Mouse (Mus musculus) midbrain, embryonic 12.5 days (tissue): ENCODE measurements around the gene Adrb1. TPM values are rescaled to one million over a fixed set of nuclear protein-coding genes. Genes with fewer than 3 reads are reported as not detected.

Experiments
- ATAC-seq: fragments of 200-750 bp; cut with Nextera tagmentation; 2 replicates; pipeline ENCODE4 v1.8.0; 2017; ENCODE audit warnings: low read depth, moderate TSS enrichment, moderate library complexity; ENCODE audit not compliant: low FRiP score
- H3K27ac ChIP-seq: fragments of 300-500 bp; sonication (generic); replicated peaks from 2 replicates; pipeline ENCODE4 v1.5.1; 2016; ENCODE audit warnings: mild to moderate bottlenecking
- H3K27me3 ChIP-seq: fragments of 300-500 bp; sonication (generic); 2 replicates; pipeline ENCODE4 v1.6.1; 2016; ENCODE audit warnings: mild to moderate bottlenecking
- H3K36me3 ChIP-seq: fragments of 300-500 bp; sonication (generic); 2 replicates; pipeline ENCODE4 v1.6.1; 2016
- H3K4me1 ChIP-seq: fragments of 300-500 bp; sonication (generic); 2 replicates; pipeline ENCODE4 v1.6.1; 2016
- H3K4me2 ChIP-seq: fragments of 300-500 bp; sonication (generic); replicated peaks from 2 replicates; pipeline ENCODE4 v1.6.1; 2016; ENCODE audit warnings: mild to moderate bottlenecking, moderate library complexity
- H3K4me3 ChIP-seq: fragments of 300-500 bp; sonication (generic); 2 replicates; pipeline ENCODE4 v1.5.1; 2016; ENCODE audit warnings: mild to moderate bottlenecking
- H3K9ac ChIP-seq: fragments of 300-500 bp; sonication (generic); replicated peaks from 2 replicates; pipeline ENCODE4 v1.6.1; 2016; ENCODE audit warnings: mild to moderate bottlenecking, moderate library complexity
- H3K9me3 ChIP-seq: fragments of 300-500 bp; sonication (generic); 2 replicates; pipeline ENCODE4 v1.6.1; 2016; ENCODE audit warnings: mild to moderate bottlenecking
- WGBS: fragments of 180-500 bp; shearing (Covaris S2); methylation state at CpG from one replicate; pipeline ENCODE4 v1.1.7; 2016; 5-methylcytosine and 5-hydroxymethylcytosine counted together
- polyA plus RNA-seq: library from polyadenylated mRNA; unstranded; fragments of >200 nt; fragmentation: Nextera tagmentation; extraction: Ambion mirVana; gene quantifications from 2 replicates; pipeline ENCODE4 v1.2.1, GENCODE M21; 2016

Adrb1 gene
- polyA plus RNA-seq, 1 experiment from 2014 or later, result 0.46 TPM

- H3K9me3 ChIP-seq, result no peaks in the 10 kb centered on the region
- 92% methylated on average over 8 of the region's 8 CpGs for WGBS
- no peaks in the 10 kb centered on the region for H3K4me1 ChIP-seq
- peaks cover 6% of the 10 kb centered on the region for H3K27me3 ChIP-seq
- H3K9ac ChIP-seq, result no peak overlapping the region
- H3K4me3 ChIP-seq, result no peak overlapping the region
- no peak for ATAC-seq
- no peak overlapping the region for H3K27ac ChIP-seq
- H3K4me2 ChIP-seq, result no peak overlapping the region
- no peaks in the 10 kb centered on the region for H3K36me3 ChIP-seq
Measured at GRCm38 (mm10) chr19:56760306-56760940, 38.4 kb downstream of the Adrb1 start.

- ATAC-seq, result no peak
- Histone ChIP-seq H3K4me2 (no peak overlapping the region), H3K27ac (no peak overlapping the region), H3K9me3 (no peaks in the 10 kb centered on the region), H3K9ac (no peak overlapping the region), H3K4me1 (no peaks in the 10 kb centered on the region), H3K36me3 (no peaks in the 10 kb centered on the region), H3K4me3 (no peak overlapping the region), H3K27me3 (peaks cover 6% of the 10 kb centered on the region)
- WGBS, result 91% methylated on average over 5 of the region's 5 CpGs
Measured at GRCm38 (mm10) chr19:56761096-56761495, 39.1 kb downstream of the Adrb1 start.

GRCm38 (mm10) chr19:56761727-56762126, 39.7 kb downstream of the Adrb1 start:
- Histone ChIP-seq H3K4me3 (no peak overlapping the region), H3K4me1 (no peaks in the 10 kb centered on the region), H3K4me2 (no peak overlapping the region), H3K9me3 (no peaks in the 10 kb centered on the region), H3K9ac (no peak overlapping the region), H3K27ac (no peak overlapping the region), H3K36me3 (no peaks in the 10 kb centered on the region), H3K27me3 (peaks cover 6% of the 10 kb centered on the region)
- no peak for ATAC-seq
- WGBS, result 86% methylated on average over 2 of the region's 2 CpGs

GRCm38 (mm10) chr19:56762686-56763085, 40.7 kb downstream of the Adrb1 start:
- no peak for ATAC-seq

GRCm38 (mm10) chr19:56769024-56769423, 47.0 kb downstream of the Adrb1 start:
- WGBS, result 91% methylated on average over 9 of the region's 9 CpGs
- Histone ChIP-seq H3K4me3 (no peak overlapping the region), H3K9ac (no peak overlapping the region), H3K27me3 (peaks cover 38% of the 10 kb centered on the region), H3K27ac (no peak overlapping the region), H3K36me3 (no peaks in the 10 kb centered on the region), H3K9me3 (no peaks in the 10 kb centered on the region), H3K4me2 (no peak overlapping the region), H3K4me1 (peaks cover 12% of the 10 kb centered on the region)
- ATAC-seq, result no peak

More at GRCm38 (mm10) chr19:56762686-56763085, 40.7 kb downstream of the Adrb1 start:
- no peaks in the 10 kb centered on the region for H3K36me3 ChIP-seq
- no peak overlapping the region for H3K4me3 ChIP-seq
- H3K27ac ChIP-seq, result no peak overlapping the region
- no peaks in the 10 kb centered on the region for H3K9me3 ChIP-seq
- no peak overlapping the region for H3K4me2 ChIP-seq
- H3K9ac ChIP-seq, result no peak overlapping the region
- whole genome bisulfite sequencing, result 94% methylated on average over 4 of the region's 4 CpGs
- H3K27me3 ChIP-seq, result peaks cover 6% of the 10 kb centered on the region; the same call in 1 of the 2 replicates
- no peaks in the 10 kb centered on the region for H3K4me1 ChIP-seq

- Histone ChIP-seq H3K9me3 (no peaks in the 10 kb centered on the region), H3K4me2 (no peak overlapping the region), H3K4me1 (peaks cover 30% of the 10 kb centered on the region), H3K27ac (no peak overlapping the region), H3K36me3 (no peaks in the 10 kb centered on the region), H3K27me3 (peaks cover 69% of the 10 kb centered on the region), H3K9ac (no peak overlapping the region), H3K4me3 (no peak overlapping the region)
- no peak for ATAC-seq
- 83% methylated on average over 7 of the region's 7 CpGs for WGBS
Measured at GRCm38 (mm10) chr19:56772158-56772557, 50.2 kb downstream of the Adrb1 start.

GRCm38 (mm10) chr19:56773393-56773971, 51.5 kb downstream of the Adrb1 start:
- WGBS, result 15% methylated on average over 10 of the region's 10 CpGs
- 0 out of 2 replicates have a peak overlapping the region, but pooled peaks have one; percentile 11 for H3K4me2 ChIP-seq
- peaks cover 82% of the 10 kb centered on the region for H3K27me3 ChIP-seq

GRCm38 (mm10) chr19:56774408-56774962, 52.5 kb downstream of the Adrb1 start:
- no peak overlapping the region for H3K4me3 ChIP-seq
- H3K27me3 ChIP-seq, result peaks cover 80% of the 10 kb centered on the region

More at GRCm38 (mm10) chr19:56773393-56773971, 51.5 kb downstream of the Adrb1 start:
- Histone ChIP-seq H3K4me3 (no peak overlapping the region), H3K36me3 (no peaks in the 10 kb centered on the region), H3K27ac (no peak overlapping the region), H3K4me1 (peaks cover 30% of the 10 kb centered on the region), H3K9ac (no peak overlapping the region), H3K9me3 (no peaks in the 10 kb centered on the region)
- ATAC-seq, result no peak

GRCm38 (mm10) chr19:56774971-56775892, 53.2 kb downstream of the Adrb1 start:
- no peaks in the 10 kb centered on the region for H3K9me3 ChIP-seq
- WGBS, result 38% methylated on average over 24 of the region's 24 CpGs
- peaks cover 30% of the 10 kb centered on the region for H3K4me1 ChIP-seq
- peaks cover 74% of the 10 kb centered on the region for H3K27me3 ChIP-seq
- H3K4me3 ChIP-seq, result peak overlapping the region; percentile 27
- H3K27ac ChIP-seq, result no peak overlapping the region
- H3K4me2 ChIP-seq, result peak overlapping the region; percentile 53
- ATAC-seq, result no peak
- peak overlapping the region; percentile 32; the same call in 1 of the 2 replicates for H3K9ac ChIP-seq
- no peaks in the 10 kb centered on the region for H3K36me3 ChIP-seq

More at GRCm38 (mm10) chr19:56774408-56774962, 52.5 kb downstream of the Adrb1 start:
- Histone ChIP-seq H3K4me1 (peaks cover 30% of the 10 kb centered on the region), H3K9me3 (no peaks in the 10 kb centered on the region), H3K27ac (no peak overlapping the region), H3K9ac (no peak overlapping the region), H3K4me2 (no peak overlapping the region), H3K36me3 (no peaks in the 10 kb centered on the region)
- WGBS, result 65% methylated on average over 9 of the region's 9 CpGs
- ATAC-seq, result no peak

GRCm38 (mm10) chr19:56775893-56776718, 54.1 kb downstream of the Adrb1 start:
- 8% methylated on average over 18 of the region's 18 CpGs for WGBS
- Histone ChIP-seq H3K4me2 (peak overlapping the region; percentile 53), H3K27ac (no peak overlapping the region), H3K9me3 (no peaks in the 10 kb centered on the region), H3K9ac (peak overlapping the region; percentile 32; the same call in 1 of the 2 replicates), H3K36me3 (no peaks in the 10 kb centered on the region), H3K4me3 (peak overlapping the region; percentile 27), H3K4me1 (peaks cover 30% of the 10 kb centered on the region), H3K27me3 (peaks cover 65% of the 10 kb centered on the region)
- ATAC-seq, result no peak
